Mouse (Mus musculus) neural tube, embryonic 11.5 days (tissue): ENCODE measurements around the gene Ccnl1. TPM values are rescaled to one million over a fixed set of nuclear protein-coding genes. Genes with fewer than 3 reads are reported as not detected.
A peak's percentile ranks its signal among the peaks of the same experiment; 100 is the strongest.

Experiments
- ATAC-seq: fragments of 200-750 bp; cut with Nextera tagmentation; 2 replicates; pipeline ENCODE4 v1.8.0; 2017; ENCODE audit warnings: moderate number of reproducible peaks, mild to moderate bottlenecking, moderate TSS enrichment, moderate library complexity; ENCODE audit not compliant: insufficient read depth, low FRiP score, low TSS enrichment
- DNase-seq: peaks from one replicate; pipeline ENCODE4 v3.0.0-alpha.2; 2015; ENCODE audit warnings: low spot score
- H3K27ac ChIP-seq: fragments of 300-500 bp; sonication (generic); 2 replicates; pipeline ENCODE4 v1.5.1; 2014; ENCODE audit warnings: low read depth, mild to moderate bottlenecking, low read length
- H3K27me3 ChIP-seq: fragments of 300-500 bp; sonication (generic); 2 replicates; pipeline ENCODE4 v1.6.1; 2014; ENCODE audit warnings: mild to moderate bottlenecking, low read length, mixed read lengths; ENCODE audit not compliant: control insufficient read depth, insufficient read depth
- H3K36me3 ChIP-seq: fragments of 300-500 bp; sonication (generic); 2 replicates; pipeline ENCODE4 v1.6.1; 2014; ENCODE audit warnings: mild to moderate bottlenecking, low read length, moderate library complexity, mixed read lengths; ENCODE audit not compliant: control insufficient read depth, insufficient read depth
- H3K4me1 ChIP-seq: fragments of 300-500 bp; sonication (generic); 2 replicates; pipeline ENCODE4 v1.6.1; 2014; ENCODE audit warnings: low read length, mixed read lengths; ENCODE audit not compliant: control insufficient read depth, insufficient read depth
- H3K4me2 ChIP-seq: fragments of 300-500 bp; sonication (generic); 2 replicates; pipeline ENCODE4 v1.6.1; 2014; ENCODE audit warnings: low read depth, mild to moderate bottlenecking, moderate library complexity
- H3K4me3 ChIP-seq: fragments of 300-500 bp; sonication (generic); 2 replicates; pipeline ENCODE4 v1.5.1; 2014; ENCODE audit warnings: low read depth, low read length
- H3K9ac ChIP-seq: fragments of 300-500 bp; sonication (generic); 2 replicates; pipeline ENCODE4 v1.6.1; 2014; ENCODE audit warnings: mild to moderate bottlenecking, low read length
- H3K9me3 ChIP-seq: fragments of 300-500 bp; sonication (generic); 2 replicates; pipeline ENCODE4 v1.6.1; 2016; ENCODE audit warnings: low read length; ENCODE audit not compliant: control insufficient read depth
- WGBS: fragments of 180-500 bp; shearing (Covaris S2); extraction: QIAGEN DNeasy Blood & Tissue Kit; methylation state at CpG from one replicate; pipeline ENCODE4 v1.1.7; 2014; 5-methylcytosine and 5-hydroxymethylcytosine counted together
- polyA plus RNA-seq: library from polyadenylated mRNA; unstranded; fragments of >200 nt; fragmentation: Nextera tagmentation; extraction: Ambion mirVana; gene quantifications from 2 replicates; pipeline ENCODE4 v1.2.1, GENCODE M21; 2014

Gene Ccnl1
- 126 and 128 TPM in 2 replicates for polyA plus RNA-seq

- Histone ChIP-seq H3K27me3 (no peaks in the 10 kb centered on the region), H3K27ac (peak within 1 kb of the TSS; percentile 99), H3K36me3 (peaks cover 3% of the 10 kb centered on the region), H3K4me1 (peaks cover 17% of the 10 kb centered on the region), H3K4me2 (peak within 1 kb of the TSS; percentile 68), H3K9ac (peak within 1 kb of the TSS; percentile 100), H3K4me3 (peak within 1 kb of the TSS; percentile 100), H3K9me3 (no peaks in the 10 kb centered on the region)
- peak; percentile 95 for DNase-seq
- ATAC-seq = peak; percentile 93
- under 1% methylated on average over 60 of the region's 70 CpGs for WGBS
Measured at GRCm38 (mm10) chr3:65958102-65958839, at the start of gene Ccnl1. Ccnl1 (minus strand) TSS chr3:65958249.

GRCm38 (mm10) chr3:66004989-66005388 lies 46.9 kb upstream of the Ccnl1 start:
- Histone ChIP-seq H3K4me1 (no peaks in the 10 kb centered on the region), H3K27me3 (no peaks in the 10 kb centered on the region), H3K27ac (no peak overlapping the region), H3K36me3 (no peaks in the 10 kb centered on the region), H3K9me3 (no peaks in the 10 kb centered on the region), H3K9ac (no peak overlapping the region), H3K4me2 (no peak overlapping the region), H3K4me3 (no peak overlapping the region)
- no peak for ATAC-seq
- no peak for DNase-seq
- 88% methylated on average over 4 of the region's 4 CpGs for WGBS

- DNase-seq = no peak
- no peaks in the 10 kb centered on the region for H3K27me3 ChIP-seq
- WGBS = 76% methylated on average over 7 of the region's 7 CpGs
- H3K9me3 ChIP-seq = no peaks in the 10 kb centered on the region
- H3K27ac ChIP-seq = no peak overlapping the region
- no peaks in the 10 kb centered on the region for H3K36me3 ChIP-seq
- no peak overlapping the region for H3K4me2 ChIP-seq
- H3K4me3 ChIP-seq = no peak overlapping the region
- no peaks in the 10 kb centered on the region for H3K4me1 ChIP-seq
- no peak for ATAC-seq
- no peak overlapping the region for H3K9ac ChIP-seq
Measured at GRCm38 (mm10) chr3:66004220-66004951, 46.3 kb upstream of the Ccnl1 start.

- WGBS = 80% methylated on average over 2 of the region's 2 CpGs
- Histone ChIP-seq H3K27ac (no peak overlapping the region), H3K36me3 (no peaks in the 10 kb centered on the region), H3K9ac (no peak overlapping the region), H3K4me1 (no peaks in the 10 kb centered on the region), H3K4me2 (no peak overlapping the region), H3K9me3 (no peaks in the 10 kb centered on the region), H3K27me3 (no peaks in the 10 kb centered on the region), H3K4me3 (no peak overlapping the region)
- no peak for DNase-seq
- ATAC-seq = no peak
Measured at GRCm38 (mm10) chr3:66000400-66000799, 42.4 kb upstream of the Ccnl1 start.

- Histone ChIP-seq H3K27me3 (no peaks in the 10 kb centered on the region), H3K27ac (no peak overlapping the region), H3K4me1 (no peaks in the 10 kb centered on the region), H3K9me3 (no peaks in the 10 kb centered on the region), H3K4me3 (no peak overlapping the region), H3K36me3 (no peaks in the 10 kb centered on the region), H3K4me2 (no peak overlapping the region), H3K9ac (no peak overlapping the region)
- DNase-seq (no peak), ATAC-seq (no peak)
- WGBS = 72% methylated on average over 7 of the region's 7 CpGs
Measured at GRCm38 (mm10) chr3:65997360-65998008, 39.4 kb upstream of the Ccnl1 start.

- 80% methylated on average over 11 of the region's 11 CpGs for WGBS
- no peaks in the 10 kb centered on the region for H3K9me3 ChIP-seq
- no peaks in the 10 kb centered on the region for H3K27me3 ChIP-seq
- H3K27ac ChIP-seq = no peak overlapping the region
- H3K36me3 ChIP-seq = no peaks in the 10 kb centered on the region
- no peak for ATAC-seq
- H3K4me1 ChIP-seq = no peaks in the 10 kb centered on the region
- no peak for DNase-seq
- H3K9ac ChIP-seq = no peak overlapping the region
- H3K4me2 ChIP-seq = no peak overlapping the region
- no peak overlapping the region for H3K4me3 ChIP-seq
Measured at GRCm38 (mm10) chr3:65992395-65993340, 34.6 kb upstream of the Ccnl1 start.

GRCm38 (mm10) chr3:65990957-65991646 lies 33.1 kb upstream of the Ccnl1 start:
- H3K4me3 ChIP-seq = no peak overlapping the region
- H3K4me2 ChIP-seq = no peak overlapping the region
- WGBS = 25% methylated on average over 3 of the region's 3 CpGs
- no peaks in the 10 kb centered on the region for H3K4me1 ChIP-seq
- DNase-seq (no peak), ATAC-seq (no peak)
- no peaks in the 10 kb centered on the region for H3K36me3 ChIP-seq
- no peak overlapping the region for H3K27ac ChIP-seq
- no peak overlapping the region for H3K9ac ChIP-seq
- H3K9me3 ChIP-seq = no peaks in the 10 kb centered on the region
- no peaks in the 10 kb centered on the region for H3K27me3 ChIP-seq

- no peak overlapping the region for H3K4me2 ChIP-seq
- H3K9ac ChIP-seq = no peak overlapping the region
- H3K4me3 ChIP-seq = no peak overlapping the region
- no peak overlapping the region for H3K27ac ChIP-seq
- no peaks in the 10 kb centered on the region for H3K9me3 ChIP-seq
- no peaks in the 10 kb centered on the region for H3K4me1 ChIP-seq
- no peaks in the 10 kb centered on the region for H3K27me3 ChIP-seq
- H3K36me3 ChIP-seq = no peaks in the 10 kb centered on the region
- 75% methylated on average over 4 of the region's 4 CpGs for WGBS
- DNase-seq (no peak), ATAC-seq (no peak)
Measured at GRCm38 (mm10) chr3:65990524-65990923, 32.5 kb upstream of the Ccnl1 start.
